Mouse (Mus musculus) bone marrow, adult 2 months (tissue): ENCODE measurements at regions not wholly inside any gene's neighbourhood (a gene's known extent, or its start where the extent isn't known, plus 50 kb on each side); places are given as distances from the start of the nearest gene placed in this dataset.

Source experiments
- CTCF ChIP-seq: fragments of 200-500 bp; IDR thresholded peaks from 2 replicates; pipeline ENCODE4 v1.5.1; 2011; ENCODE audit warnings: low read length, control low read depth; ENCODE audit not compliant: control insufficient read depth, insufficient read depth
- POLR2A ChIP-seq: fragments of 200-500 bp; IDR thresholded peaks from 2 replicates; pipeline ENCODE4 v1.6.1; 2011; ENCODE audit warnings: low read depth, mild to moderate bottlenecking, control low read depth, low read length, borderline replicate concordance; ENCODE audit not compliant: control insufficient read depth

DNA sequence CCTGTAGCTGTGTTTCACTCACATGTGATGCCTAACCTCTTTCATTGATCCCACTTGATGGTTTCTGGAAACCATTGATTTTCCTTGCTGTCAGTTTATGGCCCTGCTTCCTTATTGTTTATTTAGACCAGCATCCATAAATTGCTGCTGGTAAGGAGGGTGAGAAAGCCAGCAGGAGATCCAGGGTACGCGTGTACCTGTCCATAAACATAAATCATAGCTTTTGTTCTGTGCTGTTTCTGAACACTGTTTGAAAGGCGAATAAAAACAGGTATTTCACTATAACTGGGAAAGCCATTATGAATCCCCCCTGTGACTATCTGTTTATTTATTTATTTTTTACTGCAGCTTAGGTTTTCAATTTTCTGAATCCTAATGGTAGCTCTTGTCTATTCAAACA, 263.1 kb upstream of the Megf9 start:
- TF ChIP-seq CTCF (no peak), POLR2A (no peak)
